Mouse (Mus musculus) brain, embryonic 18.5 days (tissue): ENCODE data around the gene Gm10118.

Source experiments
- DNase-seq: peaks from one replicate; pipeline ENCODE4 v3.0.0-alpha.2; 2012; ENCODE audit warnings: low read depth, low spot score

Gene Gm10118

GRCm38 (mm10) chr10:63927334-63927733, at the start of gene Gm10118:
Gene Gm10118 (minus strand): TSS chr10:63927434.
- no peak for DNase-seq

DNA sequence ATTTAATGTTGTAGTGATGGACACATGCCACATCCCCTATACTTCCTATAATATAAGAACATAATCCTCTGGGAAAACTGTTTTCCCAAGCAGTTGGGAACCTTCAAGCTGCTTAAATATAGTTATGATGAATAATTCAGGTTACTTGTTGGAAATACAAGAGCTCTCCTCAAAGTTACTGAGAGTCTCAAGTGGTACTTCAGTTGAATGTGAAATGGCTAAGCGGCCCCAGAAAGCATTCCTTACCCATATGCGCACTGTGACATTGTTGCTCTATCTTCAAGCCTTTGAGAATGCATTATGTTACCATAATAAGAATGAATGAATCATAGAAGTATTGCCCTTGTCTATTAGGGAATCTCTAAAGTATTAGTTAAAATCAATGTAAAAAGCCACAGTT, 45.1 kb upstream of the Gm10118 start:
- no peak for DNase-seq

GRCm38 (mm10) chr10:63954308-63954930, 27.2 kb upstream of the Gm10118 start:
- DNase-seq = no peak

GRCm38 (mm10) chr10:63951481-63951880, 24.2 kb upstream of the Gm10118 start:
- no peak for DNase-seq

DNA sequence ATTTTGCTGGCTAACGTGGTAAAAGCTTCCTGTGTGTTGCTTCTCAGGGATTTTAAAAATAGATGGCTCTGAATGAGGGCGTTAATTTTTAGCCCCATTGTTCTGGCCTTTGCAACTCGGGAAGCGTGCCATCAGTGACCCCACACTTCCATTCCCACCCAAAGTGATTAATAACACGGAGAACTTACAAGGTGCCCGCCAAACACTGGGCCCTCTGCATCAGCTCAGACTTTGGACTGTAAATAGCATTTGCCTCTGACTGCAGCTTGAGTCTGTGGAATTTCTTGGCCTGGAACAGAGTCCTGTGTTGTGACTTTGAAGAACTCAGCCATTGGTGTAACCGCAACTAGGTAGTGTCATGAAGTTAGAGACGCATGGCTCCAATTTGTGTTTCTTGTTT, 23.6 kb upstream of the Gm10118 start:
- DNase-seq = no peak

DNA sequence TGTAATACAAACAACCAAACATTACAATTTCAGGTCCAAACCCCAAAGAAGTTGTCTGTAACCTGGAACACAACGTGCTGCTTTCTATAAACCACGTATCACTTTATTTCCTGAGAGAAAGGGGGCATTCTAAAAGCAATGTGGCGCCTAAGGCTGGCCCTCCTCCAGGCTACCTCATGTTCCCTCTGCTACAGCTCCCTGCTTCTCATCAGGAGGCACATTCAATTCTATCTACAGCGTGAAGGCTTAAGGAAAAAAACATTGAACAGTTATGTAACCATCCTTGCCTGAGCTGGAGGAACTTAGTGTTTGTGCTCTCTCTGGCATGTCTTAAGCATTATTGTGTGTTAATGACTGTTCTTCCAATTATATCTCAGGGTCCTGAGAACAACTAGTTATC, 20.0 kb upstream of the Gm10118 start:
- no peak for DNase-seq

DNA sequence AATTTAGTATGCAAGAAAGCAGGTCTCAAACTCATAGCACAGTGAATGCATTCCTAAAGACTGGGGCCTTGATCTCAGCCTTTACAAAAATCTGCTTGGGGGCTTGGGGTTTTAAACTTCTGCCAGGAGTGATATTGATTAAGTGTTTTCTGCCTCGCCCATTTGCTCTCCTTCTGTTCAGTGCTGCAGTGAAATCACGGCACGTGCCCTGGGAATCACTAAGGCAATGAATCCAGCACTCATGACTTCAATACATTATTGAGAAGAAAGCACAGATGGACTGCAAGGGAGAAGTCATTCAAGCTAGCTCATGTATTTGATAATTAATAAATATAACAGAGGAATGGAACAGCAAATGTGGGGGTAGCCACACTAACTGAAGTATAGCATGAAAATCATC, 18.3 kb upstream of the Gm10118 start:
- no peak for DNase-seq

GRCm38 (mm10) chr10:63933946-63934345, 6.7 kb upstream of the Gm10118 start:
- DNase-seq = no peak

DNA sequence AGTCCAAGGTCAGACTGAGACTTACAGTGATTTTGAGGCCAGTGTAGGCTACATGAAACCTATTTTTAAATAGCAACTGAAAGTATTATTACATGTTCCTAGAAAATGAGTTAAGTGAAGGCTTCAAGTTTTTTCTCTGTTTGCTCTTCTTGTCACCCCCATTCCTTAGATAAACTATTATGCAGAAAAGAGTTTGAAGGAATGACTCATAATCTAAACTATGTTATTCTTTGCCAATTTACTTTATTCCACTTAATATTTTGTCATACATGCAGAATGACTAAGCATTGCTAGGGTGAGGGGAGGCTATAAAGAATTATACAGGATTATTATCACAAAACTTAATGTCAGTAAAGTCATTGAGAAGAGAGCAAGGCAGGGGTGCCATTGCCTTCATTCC, 18.4 kb downstream of the Gm10118 start:
- DNase-seq = no peak

DNA sequence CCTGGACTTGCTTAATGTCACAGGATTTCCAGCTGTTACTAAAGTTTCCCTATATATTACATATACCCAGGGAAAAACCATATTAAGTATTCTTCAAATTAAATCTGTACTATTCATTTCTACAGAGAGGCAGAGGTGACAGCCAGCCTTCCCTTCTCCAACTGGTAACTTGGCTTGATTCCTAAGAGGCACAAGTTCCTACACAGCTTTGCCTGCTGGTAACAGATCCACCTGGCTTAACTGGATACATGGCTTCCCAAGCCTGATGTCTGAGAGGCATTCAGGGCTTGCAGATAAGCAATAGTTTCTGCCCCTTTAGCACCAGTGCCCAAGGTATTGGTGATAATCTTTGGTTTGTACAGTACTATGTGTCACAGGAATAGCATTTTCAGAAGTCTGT, 27.3 kb downstream of the Gm10118 start:
- no peak for DNase-seq

GRCm38 (mm10) chr10:63894612-63895011, 32.6 kb downstream of the Gm10118 start:
- DNase-seq = no peak

DNA sequence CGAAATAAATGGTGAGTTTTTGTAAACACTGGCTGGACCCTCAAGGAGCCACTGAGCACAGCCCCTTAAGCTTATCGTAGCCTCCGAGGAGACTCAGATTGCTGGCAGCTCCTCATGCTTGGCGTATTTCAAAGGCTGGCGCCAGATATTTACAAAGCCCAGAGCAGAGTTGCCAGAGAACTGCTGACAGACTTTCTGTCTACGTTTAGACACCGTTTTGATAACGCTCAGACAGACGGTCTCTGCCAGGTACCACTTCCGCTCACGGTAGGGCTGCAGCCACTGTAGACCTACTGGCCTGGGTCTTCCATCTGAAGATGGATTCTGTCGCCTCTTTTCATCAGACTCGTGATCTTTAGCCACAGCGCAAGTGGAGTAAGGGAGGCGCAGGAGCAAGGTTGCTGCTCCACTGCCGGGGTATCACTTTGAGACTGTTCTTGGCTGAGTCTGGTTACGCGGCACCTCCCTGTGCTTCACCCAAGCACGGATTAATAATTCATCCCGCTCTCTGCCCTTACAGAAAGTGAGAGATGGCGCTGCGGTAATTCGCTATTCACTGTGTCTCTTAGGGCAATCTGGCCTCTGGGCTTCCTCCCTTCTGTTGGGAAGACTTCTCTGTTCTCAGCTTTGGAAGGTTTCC, 40.7 kb downstream of the Gm10118 start:
- no peak for DNase-seq

- DNase-seq = no peak
Measured at GRCm38 (mm10) chr10:63880462-63880903, 46.8 kb downstream of the Gm10118 start.
